Mouse (Mus musculus) common myeloid progenitor, adult 5-6 weeks (primary cell): Measurements from ENCODE around the gene Rdh13. TPM values are rescaled to one million over a fixed set of nuclear protein-coding genes. Genes with fewer than 3 reads are reported as not detected.

Experiments used
- ATAC-seq: replicated peaks from 2 replicates; pipeline ENCODE4 v1.8.0; 2016; ENCODE audit warnings: low read depth, mild to moderate bottlenecking, moderate TSS enrichment, inconsistent platforms; ENCODE audit not compliant: poor library complexity, severe bottlenecking
- total RNA-seq: library from RNA; stranded (forward); fragments of 200-1000, 187-1606 nt; gene quantifications from 2 replicates; pipeline ENCODE4 v1.2.3, GENCODE M21; 2017

The Rdh13 gene
- 14.0 and 15.1 TPM in 2 replicates for total RNA-seq

GRCm38 (mm10) chr7:4445216-4445791, at the start of gene Rdh13:
Rdh13 (minus strand) TSS chr7:4445649.
- ATAC-seq: peak; percentile 99

GRCm38 (mm10) chr7:4493991-4494390, 48.5 kb upstream of the Rdh13 start:
- ATAC-seq: 0 out of 2 replicates have a peak, but pooled peaks have one; percentile 4

- ATAC-seq: peak; percentile 95
Observed at GRCm38 (mm10) chr7:4492284-4493224, 47.1 kb upstream of the Rdh13 start.

- peak; percentile 23 for ATAC-seq
Observed at GRCm38 (mm10) chr7:4491308-4491707, 45.9 kb upstream of the Rdh13 start.

- ATAC-seq: no peak
Observed at GRCm38 (mm10) chr7:4482281-4482680, 36.8 kb upstream of the Rdh13 start.

GRCm38 (mm10) chr7:4479674-4480073, 34.2 kb upstream of the Rdh13 start:
- peak; percentile 55 for ATAC-seq

- no peak for ATAC-seq
Observed at GRCm38 (mm10) chr7:4478796-4479291, 33.4 kb upstream of the Rdh13 start.

- ATAC-seq: peak; percentile 87
Observed at GRCm38 (mm10) chr7:4478021-4478795, 32.8 kb upstream of the Rdh13 start.

- ATAC-seq: no peak
Observed at GRCm38 (mm10) chr7:4473940-4474339, 28.5 kb upstream of the Rdh13 start.

GRCm38 (mm10) chr7:4471179-4471555, 25.7 kb upstream of the Rdh13 start:
- peak; percentile 81 for ATAC-seq

- peak; percentile 34; the same call in 1 of the 2 replicates for ATAC-seq
Observed at GRCm38 (mm10) chr7:4470275-4471178, 25.1 kb upstream of the Rdh13 start.

GRCm38 (mm10) chr7:4467801-4468200, 22.4 kb upstream of the Rdh13 start:
- ATAC-seq: no peak

GRCm38 (mm10) chr7:4464194-4464824, 18.9 kb upstream of the Rdh13 start:
- peak; percentile 17; the same call in 1 of the 2 replicates for ATAC-seq

- peak; percentile 36; the same call in 1 of the 2 replicates for ATAC-seq
Observed at GRCm38 (mm10) chr7:4460576-4461434, 15.4 kb upstream of the Rdh13 start, which contains the start of gene Eps8l1. Eps8l1 (plus strand) TSS chr7:4460674.

GRCm38 (mm10) chr7:4452644-4453043, 7.2 kb upstream of the Rdh13 start:
- 0 out of 2 replicates have a peak, but pooled peaks have one; percentile 18 for ATAC-seq

- ATAC-seq: no peak
Observed at GRCm38 (mm10) chr7:4449211-4449610, 3.8 kb upstream of the Rdh13 start.

- ATAC-seq: no peak
Observed at GRCm38 (mm10) chr7:4448439-4448838, 3.0 kb upstream of the Rdh13 start.

GRCm38 (mm10) chr7:4447138-4447537, 1.7 kb upstream of the Rdh13 start:
- no peak for ATAC-seq
